Mouse (Mus musculus): Measurements from ENCODE around the gene Acsf2. TPM values are rescaled to one million over a fixed set of nuclear protein-coding genes. Genes with fewer than 3 reads are reported as not detected.

The Acsf2 gene
- polyA plus RNA-seq, 1 experiment from 2014 or later: 5.9 TPM

DNA sequence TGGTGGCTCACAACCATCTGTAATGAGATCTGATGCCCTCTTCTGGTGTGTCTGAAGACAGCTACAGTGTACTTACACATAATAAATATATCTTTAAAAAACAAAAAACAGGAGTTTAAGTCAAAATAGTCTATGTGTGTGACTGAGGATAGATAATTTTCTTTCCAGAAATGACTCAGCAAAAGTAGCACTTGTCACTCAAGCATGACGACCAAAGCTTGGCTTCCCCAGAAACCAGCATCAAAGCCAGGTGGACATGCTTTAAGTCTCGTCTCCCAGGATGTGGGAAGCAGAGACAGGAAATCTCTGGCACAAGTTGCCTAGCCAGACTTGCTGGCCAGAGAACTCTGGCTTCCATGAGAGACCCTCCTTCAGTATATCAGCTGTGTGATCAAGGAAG, 20.5 kb upstream of the Acsf2 start:
- no peak for ATAC-seq (ENCODE audit: insufficient number of reproducible peaks, low FRiP score, low TSS enrichment, low read depth)
- H3K4me2 ChIP-seq (replicated peaks): no peak overlapping the region
- no peak overlapping the region for H3K9ac ChIP-seq

DNA sequence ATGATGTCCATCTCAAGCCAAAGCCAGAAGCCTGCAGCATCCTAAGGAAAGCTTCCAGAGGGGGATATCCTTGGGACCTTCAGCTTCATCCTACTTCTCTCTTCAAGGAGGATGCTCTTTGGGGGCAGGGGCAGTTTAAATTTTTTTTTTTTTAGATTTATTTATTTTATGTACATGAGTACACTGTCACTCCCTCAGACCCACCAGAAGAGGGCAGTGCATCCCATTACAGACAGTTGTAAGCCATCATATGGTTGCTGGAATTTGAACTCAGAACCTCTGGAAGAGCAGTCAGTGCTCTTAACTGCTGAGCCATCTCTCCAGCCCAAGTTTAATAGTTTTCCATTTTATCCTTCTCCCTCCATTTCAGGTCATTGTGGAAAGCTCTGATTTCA, 19.8 kb upstream of the Acsf2 start:
- Histone ChIP-seq H3K9ac (no peak overlapping the region), H3K27me3 (no peaks in the 10 kb centered on the region), H3K36me3 (no peaks in the 10 kb centered on the region), H3K27ac (replicated peaks) (no peak overlapping the region), H3K4me2 (replicated peaks) (no peak overlapping the region), H3K4me3 (replicated peaks) (no peak overlapping the region), H3K9me3 (replicated peaks) (no peaks in the 10 kb centered on the region), H3K4me1 (no peaks in the 10 kb centered on the region)
- ATAC-seq (ENCODE audit: insufficient number of reproducible peaks, low FRiP score, low TSS enrichment, low read depth): no peak

More for the DNA sequence above, 20.5 kb upstream of the Acsf2 start:
- Histone ChIP-seq H3K27ac (replicated peaks) (no peak overlapping the region), H3K9me3 (replicated peaks) (no peaks in the 10 kb centered on the region), H3K36me3 (no peaks in the 10 kb centered on the region), H3K4me3 (replicated peaks) (no peak overlapping the region), H3K4me1 (no peaks in the 10 kb centered on the region), H3K27me3 (no peaks in the 10 kb centered on the region)
- WGBS: 68% methylated on average over 2 of the region's 2 CpGs

DNA sequence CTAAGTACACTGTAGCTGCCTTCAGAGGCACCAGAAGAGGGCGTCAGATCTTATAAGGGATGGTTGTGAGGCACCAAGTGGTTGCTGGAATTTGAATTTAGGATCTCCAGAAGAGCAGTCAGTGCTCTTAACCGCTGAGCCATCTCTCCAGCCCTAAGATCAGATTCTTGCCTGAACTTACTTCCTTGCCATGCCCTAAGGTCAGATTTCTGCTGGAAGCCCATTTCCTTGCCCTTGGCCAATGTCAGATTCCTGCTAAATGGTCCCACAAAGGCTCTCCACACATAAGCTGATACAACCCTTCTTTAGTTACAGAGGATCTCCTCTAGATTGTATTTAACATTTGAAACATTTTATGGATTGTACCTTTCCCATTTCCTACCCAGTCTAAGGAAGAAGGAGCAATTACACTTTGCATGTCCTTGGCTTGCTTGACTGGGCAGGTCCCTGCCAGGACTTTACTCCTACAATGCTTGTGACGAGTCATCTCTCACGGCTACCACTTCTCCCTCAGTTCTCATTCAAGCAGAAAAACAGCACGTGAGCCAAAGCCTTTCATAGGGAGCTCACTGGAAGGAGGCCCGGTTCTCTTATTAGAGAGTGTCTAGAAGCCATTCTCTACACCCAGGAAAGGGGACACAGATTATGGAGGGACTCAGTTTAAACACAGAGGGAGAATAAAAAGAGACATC, 19.2 kb upstream of the Acsf2 start:
- Histone ChIP-seq H3K4me2 (replicated peaks) (no peak overlapping the region), H3K4me3 (replicated peaks) (no peak overlapping the region), H3K9ac (no peak overlapping the region), H3K27ac (replicated peaks) (no peak overlapping the region), H3K36me3 (no peaks in the 10 kb centered on the region), H3K27me3 (no peaks in the 10 kb centered on the region), H3K4me1 (no peaks in the 10 kb centered on the region), H3K9me3 (replicated peaks) (no peaks in the 10 kb centered on the region)
- ATAC-seq (ENCODE audit: insufficient number of reproducible peaks, low FRiP score, low TSS enrichment, low read depth): no peak
- 57% methylated on average over 6 of the region's 6 CpGs for WGBS

DNA sequence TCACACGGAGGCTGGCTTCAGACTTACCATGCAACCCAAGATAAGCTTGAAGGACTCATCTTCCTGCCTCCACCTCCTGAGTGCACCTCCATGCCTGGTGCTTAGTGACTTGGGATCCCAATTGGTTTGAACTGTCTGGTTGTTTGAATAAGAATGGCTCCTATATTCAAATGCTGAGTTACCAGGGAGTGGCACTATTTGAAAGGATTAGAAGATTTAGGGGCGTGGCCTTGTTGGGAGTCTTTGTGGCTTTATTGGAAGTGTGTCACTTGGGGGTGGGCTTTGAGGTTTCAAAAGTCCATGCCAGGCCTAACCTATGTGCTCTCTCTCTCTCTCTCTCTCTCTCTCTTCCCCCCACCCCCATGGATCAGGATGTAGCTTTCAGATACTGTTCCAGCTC, 16.0 kb upstream of the Acsf2 start:
- Histone ChIP-seq H3K27ac (replicated peaks) (no peak overlapping the region), H3K4me3 (replicated peaks) (no peak overlapping the region), H3K27me3 (no peaks in the 10 kb centered on the region), H3K4me1 (0 out of 2 replicates have a peak, but pooled peaks cover 3% of the 10 kb centered on the region), H3K9ac (no peak overlapping the region), H3K4me2 (replicated peaks) (no peak overlapping the region), H3K36me3 (no peaks in the 10 kb centered on the region), H3K9me3 (replicated peaks) (no peaks in the 10 kb centered on the region)
- ATAC-seq (ENCODE audit: insufficient number of reproducible peaks, low FRiP score, low TSS enrichment, low read depth): no peak
- WGBS: 85% methylated on average over 2 of the region's 2 CpGs

DNA sequence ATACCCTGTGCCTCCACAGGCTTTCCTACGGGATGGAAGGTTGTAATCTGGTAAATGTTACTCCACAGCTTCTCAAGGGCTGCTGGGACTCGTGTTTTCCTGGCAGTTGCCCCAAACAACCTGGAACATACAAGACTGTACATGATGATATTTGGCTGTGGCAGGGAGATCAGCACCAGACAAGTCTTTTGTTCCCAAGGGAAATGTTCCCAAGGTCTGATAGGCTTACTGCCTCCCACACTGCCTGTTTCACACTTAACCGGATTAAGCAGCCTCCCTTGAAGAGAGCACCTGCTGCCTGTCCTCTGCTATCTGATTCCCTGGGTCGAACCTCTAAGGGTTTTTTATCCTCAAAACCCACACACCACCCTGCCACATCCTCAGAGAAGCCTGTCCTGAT, 13.8 kb upstream of the Acsf2 start:
- H3K27ac ChIP-seq (replicated peaks): no peak overlapping the region
- ATAC-seq (ENCODE audit: insufficient number of reproducible peaks, low FRiP score, low TSS enrichment, low read depth): peak; percentile 43; the same call in 1 of the 2 replicates
- no peak overlapping the region for H3K4me2 ChIP-seq (replicated peaks)
- 16% methylated on average over 4 of the region's 4 CpGs for WGBS
- H3K9me3 ChIP-seq (replicated peaks): no peaks in the 10 kb centered on the region
- no peaks in the 10 kb centered on the region for H3K27me3 ChIP-seq
- no peak overlapping the region for H3K9ac ChIP-seq
- H3K4me3 ChIP-seq (replicated peaks): no peak overlapping the region
- H3K4me1 ChIP-seq: 0 out of 2 replicates have a peak, but pooled peaks cover 3% of the 10 kb centered on the region
- H3K36me3 ChIP-seq: no peaks in the 10 kb centered on the region

DNA sequence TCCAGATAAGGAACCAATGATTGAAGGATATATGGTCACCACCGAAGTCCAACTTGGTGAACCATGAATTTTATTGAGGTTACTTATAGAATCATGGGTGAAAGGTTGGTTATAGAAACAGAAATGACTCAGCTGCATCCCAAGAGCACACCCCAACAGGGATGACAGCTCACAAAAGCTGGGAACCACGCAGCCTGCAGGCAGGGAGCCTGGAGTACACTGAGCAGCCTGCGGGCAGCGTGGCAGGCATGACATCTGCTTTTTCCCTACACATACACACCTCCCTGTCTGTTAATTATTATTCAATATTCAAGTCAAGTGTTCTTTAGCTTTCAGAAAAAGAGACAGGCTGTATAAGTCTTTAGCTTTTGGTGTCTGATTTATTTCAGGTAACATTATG, 12.9 kb upstream of the Acsf2 start:
- WGBS: 74% methylated on average over 4 of the region's 4 CpGs
- Histone ChIP-seq H3K27ac (replicated peaks) (no peak overlapping the region), H3K9me3 (replicated peaks) (no peaks in the 10 kb centered on the region), H3K9ac (no peak overlapping the region), H3K4me3 (replicated peaks) (no peak overlapping the region), H3K4me1 (0 out of 2 replicates have a peak, but pooled peaks cover 3% of the 10 kb centered on the region), H3K36me3 (no peaks in the 10 kb centered on the region), H3K4me2 (replicated peaks) (no peak overlapping the region), H3K27me3 (no peaks in the 10 kb centered on the region)
- no peak for ATAC-seq (ENCODE audit: insufficient number of reproducible peaks, low FRiP score, low TSS enrichment, low read depth)

DNA sequence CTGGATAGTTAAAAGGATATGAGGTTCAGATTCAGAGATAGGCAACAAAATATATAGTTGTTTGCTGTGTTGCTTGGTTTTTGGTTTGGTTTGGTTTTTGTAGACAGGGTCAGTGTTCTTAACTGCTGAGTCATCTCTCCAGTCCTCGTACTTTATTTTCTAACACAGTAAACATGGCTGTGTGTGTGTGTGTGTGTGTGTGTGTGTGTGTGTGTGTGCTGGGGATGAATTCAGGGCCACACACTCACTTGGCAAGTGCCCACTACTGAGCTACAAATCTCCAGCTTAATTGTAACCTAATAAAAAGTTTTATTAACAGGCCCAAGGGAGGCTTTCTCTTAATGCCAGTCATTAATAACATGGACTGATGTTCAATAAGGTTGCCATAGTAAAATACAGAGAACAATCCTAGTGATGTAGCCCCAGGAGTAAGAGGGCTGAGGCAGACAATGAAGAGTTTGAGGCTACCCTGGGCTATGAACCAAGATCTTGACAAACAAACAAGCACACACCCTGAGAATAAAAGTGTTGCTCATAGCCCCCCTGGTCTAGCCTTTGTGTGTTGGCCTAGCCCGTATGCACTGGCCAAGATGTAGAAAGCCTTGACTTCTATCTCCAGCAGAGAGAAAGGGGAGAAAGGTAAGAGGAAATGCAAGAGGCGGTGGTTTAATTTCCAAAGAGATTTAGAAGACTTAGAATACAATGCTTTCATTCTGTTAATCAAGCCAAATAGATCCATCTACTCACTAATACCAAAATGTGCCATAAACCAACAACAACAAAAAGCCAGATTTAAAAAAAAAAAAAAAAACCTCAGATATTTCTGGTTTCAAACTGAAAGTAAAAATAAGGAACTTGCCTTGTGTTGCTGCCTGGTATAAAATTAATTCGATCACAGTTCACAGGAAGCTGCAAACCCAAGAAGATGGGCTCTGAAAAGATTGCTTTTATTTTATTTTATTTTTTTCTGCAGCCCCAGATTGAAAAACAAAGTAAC, 9.4 kb upstream of the Acsf2 start:
- 76% methylated on average over 4 of the region's 4 CpGs for WGBS
- no peak for ATAC-seq (ENCODE audit: insufficient number of reproducible peaks, low FRiP score, low TSS enrichment, low read depth)

DNA sequence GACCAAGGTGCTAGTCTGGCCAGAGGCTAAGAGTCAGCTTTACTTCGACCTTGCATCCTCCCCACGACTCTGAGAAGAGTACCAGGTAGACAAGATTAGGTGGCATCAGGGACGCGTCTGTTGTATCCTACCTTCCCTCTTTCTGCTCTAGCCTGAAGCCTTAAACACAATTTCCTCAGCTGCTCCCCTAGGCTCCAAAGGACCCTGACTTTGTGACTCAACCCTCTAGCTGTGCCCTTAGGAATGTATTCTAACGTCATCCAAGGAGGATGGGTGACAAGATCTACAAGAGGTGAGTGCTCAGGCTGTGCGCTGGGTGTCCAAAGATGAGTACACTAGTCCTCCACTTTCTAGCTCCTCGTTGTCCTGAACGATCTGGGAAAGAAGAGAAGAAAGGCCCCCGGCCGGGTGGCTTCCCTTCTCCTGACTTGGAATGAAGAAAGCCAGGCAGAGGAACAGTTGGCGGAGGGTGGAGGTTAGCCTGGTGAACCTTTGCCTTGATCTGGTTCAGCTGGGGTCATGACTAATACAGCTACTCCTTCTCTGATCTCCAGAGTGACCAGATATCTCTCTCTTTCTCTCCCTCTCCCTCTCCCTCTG, 785 bp upstream of the Acsf2 start:
- 64% methylated on average over 11 of the region's 11 CpGs for WGBS
- Histone ChIP-seq H3K9me3 (replicated peaks) (no peaks in the 10 kb centered on the region), H3K9ac (no peak overlapping the region), H3K4me1 (peaks cover 16% of the 10 kb centered on the region), H3K36me3 (no peaks in the 10 kb centered on the region), H3K4me2 (replicated peaks) (peak overlapping the region; percentile 70), H3K27ac (replicated peaks) (peak overlapping the region; percentile 71), H3K4me3 (replicated peaks) (peak overlapping the region; percentile 60), H3K27me3 (no peaks in the 10 kb centered on the region)
- no peak for ATAC-seq (ENCODE audit: insufficient number of reproducible peaks, low FRiP score, low TSS enrichment, low read depth)

More for the DNA sequence above, 9.4 kb upstream of the Acsf2 start:
- Histone ChIP-seq H3K4me2 (replicated peaks) (no peak overlapping the region), H3K27me3 (no peaks in the 10 kb centered on the region), H3K27ac (replicated peaks) (no peak overlapping the region), H3K9me3 (replicated peaks) (no peaks in the 10 kb centered on the region), H3K9ac (no peak overlapping the region), H3K4me1 (0 out of 2 replicates have a peak, but pooled peaks cover 5% of the 10 kb centered on the region), H3K36me3 (no peaks in the 10 kb centered on the region), H3K4me3 (replicated peaks) (no peak overlapping the region)

DNA sequence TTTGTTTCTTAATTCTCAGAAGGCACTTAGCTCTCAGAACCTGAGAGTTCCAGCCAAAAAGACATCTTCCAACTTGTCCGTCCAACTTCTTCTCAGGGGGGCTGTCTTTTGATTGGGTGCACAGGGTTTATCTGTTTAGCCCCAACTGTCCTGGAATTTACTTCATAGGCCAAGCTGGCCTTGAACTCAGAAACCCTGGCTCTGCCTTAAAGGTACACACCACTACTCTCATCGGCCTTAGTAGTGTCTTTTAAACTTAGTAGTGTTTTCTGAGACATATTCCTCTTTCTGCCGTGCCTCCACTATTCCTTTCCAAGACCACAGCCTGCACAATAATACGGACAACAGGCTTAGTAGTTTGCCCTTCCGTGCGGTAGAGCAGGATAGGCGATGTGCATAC, 1.2 kb downstream of the Acsf2 start:
- no peak overlapping the region for H3K9ac ChIP-seq
- 90% methylated on average over 7 of the region's 7 CpGs for WGBS
- no peaks in the 10 kb centered on the region for H3K27me3 ChIP-seq
- H3K4me2 ChIP-seq (replicated peaks): peak overlapping the region; percentile 70
- no peak for ATAC-seq (ENCODE audit: insufficient number of reproducible peaks, low FRiP score, low TSS enrichment, low read depth)
- peak overlapping the region; percentile 60; the same call in 1 of the 2 replicates for H3K4me3 ChIP-seq (replicated peaks)
- no peak overlapping the region for H3K27ac ChIP-seq (replicated peaks)
- H3K36me3 ChIP-seq: peaks cover 6% of the 10 kb centered on the region; the same call in 1 of the 2 replicates
- no peaks in the 10 kb centered on the region for H3K9me3 ChIP-seq (replicated peaks)
- H3K4me1 ChIP-seq: peaks cover 15% of the 10 kb centered on the region

DNA sequence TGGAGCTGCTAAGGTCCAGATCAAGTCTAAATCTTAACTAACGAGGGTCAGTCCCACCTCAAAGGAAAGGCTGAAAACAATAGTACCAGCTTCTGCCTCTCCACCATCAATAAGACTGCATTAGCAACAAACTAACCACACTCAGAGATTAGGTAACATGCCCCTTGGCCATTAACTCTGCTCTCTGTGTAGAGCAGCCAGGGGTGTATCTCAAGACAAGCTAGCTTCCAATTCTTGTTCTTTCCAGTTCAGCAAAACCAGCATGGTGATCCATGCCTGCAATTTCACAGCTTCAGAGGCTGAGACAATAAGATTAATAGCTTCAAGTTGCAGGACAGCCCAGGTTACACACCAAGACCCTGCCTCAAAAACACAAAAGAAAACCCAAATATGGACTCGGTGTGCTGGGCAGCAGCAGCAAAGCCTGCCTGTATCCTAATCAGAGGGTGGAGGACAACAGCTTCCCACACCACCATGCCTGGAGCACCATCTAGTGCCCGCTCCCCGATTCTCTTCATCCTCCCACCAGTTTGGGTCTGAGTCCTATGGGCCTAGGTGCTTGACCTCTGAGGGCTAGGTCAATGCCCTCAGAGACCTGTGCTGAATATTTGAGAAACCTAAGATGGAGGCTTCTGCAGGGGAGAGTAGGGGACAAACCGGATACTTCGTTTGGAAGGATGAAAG, 3.1 kb downstream of the Acsf2 start:
- H3K9ac ChIP-seq: no peak overlapping the region
- H3K4me2 ChIP-seq (replicated peaks): no peak overlapping the region
- no peak overlapping the region for H3K27ac ChIP-seq (replicated peaks)
- H3K4me1 ChIP-seq: peaks cover 15% of the 10 kb centered on the region
- 54% methylated on average over 6 of the region's 6 CpGs for WGBS
- peaks cover 6% of the 10 kb centered on the region; the same call in 1 of the 2 replicates for H3K36me3 ChIP-seq
- no peak overlapping the region for H3K4me3 ChIP-seq (replicated peaks)
- H3K9me3 ChIP-seq (replicated peaks): no peaks in the 10 kb centered on the region
- ATAC-seq (ENCODE audit: insufficient number of reproducible peaks, low FRiP score, low TSS enrichment, low read depth): no peak
- no peaks in the 10 kb centered on the region for H3K27me3 ChIP-seq

All from embryonic facial prominence, embryonic 15.5 days (tissue).